Mouse (Mus musculus) heart, embryonic 15.5 days (tissue): Measurements from ENCODE around the gene Tspan12. TPM values are rescaled to one million over a fixed set of nuclear protein-coding genes. Genes with fewer than 3 reads are reported as not detected.

Source experiments
- ATAC-seq: fragments of 200-750 bp; cut with Nextera tagmentation; replicated peaks from 2 replicates; pipeline ENCODE4 v1.8.0; 2017; ENCODE audit warnings: low read depth, moderate TSS enrichment; ENCODE audit not compliant: insufficient number of reproducible peaks, insufficient read depth, low FRiP score
- H3K27ac ChIP-seq: fragments of 300-500 bp; sonication (generic); 2 replicates; pipeline ENCODE4 v1.5.1; 2015; ENCODE audit warnings: mild to moderate bottlenecking, inconsistent platforms
- H3K27me3 ChIP-seq: fragments of 300-500 bp; sonication (generic); 2 replicates; pipeline ENCODE4 v1.6.1; 2015; ENCODE audit warnings: inconsistent platforms
- H3K36me3 ChIP-seq: fragments of 300-500 bp; sonication (generic); 2 replicates; pipeline ENCODE4 v1.6.1; 2015; ENCODE audit warnings: mild to moderate bottlenecking, inconsistent platforms
- H3K4me1 ChIP-seq: fragments of 300-500 bp; sonication (generic); replicated peaks from 2 replicates; pipeline ENCODE4 v1.6.1; 2015; ENCODE audit warnings: inconsistent platforms
- H3K4me2 ChIP-seq: fragments of 300-500 bp; sonication (generic); 2 replicates; pipeline ENCODE4 v1.6.1; 2015; ENCODE audit warnings: inconsistent platforms, mild to moderate bottlenecking, moderate library complexity
- H3K4me3 ChIP-seq: fragments of 300-500 bp; sonication (generic); 2 replicates; pipeline ENCODE4 v1.5.1; 2015; ENCODE audit warnings: mild to moderate bottlenecking, inconsistent platforms
- H3K9ac ChIP-seq: fragments of 300-500 bp; sonication (generic); 2 replicates; pipeline ENCODE4 v1.6.1; 2015; ENCODE audit warnings: mild to moderate bottlenecking, inconsistent platforms
- H3K9me3 ChIP-seq: fragments of 300-500 bp; sonication (generic); replicated peaks from 2 replicates; pipeline ENCODE4 v1.6.1; 2016; ENCODE audit warnings: inconsistent platforms
- WGBS: fragments of 180-500 bp; shearing (Covaris S2); methylation state at CpG from one replicate; pipeline ENCODE4 v1.1.7; 2015; ENCODE audit warnings: mixed read lengths; 5-methylcytosine and 5-hydroxymethylcytosine counted together
- polyA plus RNA-seq: library from polyadenylated mRNA; unstranded; fragments of >200 nt; fragmentation: Nextera tagmentation; extraction: Ambion mirVana; gene quantifications from 2 replicates; pipeline ENCODE4 v1.2.1, GENCODE M21; 2015

The Tspan12 gene
- polyA plus RNA-seq, 1 experiment from 2014 or later: 79.5 TPM

DNA sequence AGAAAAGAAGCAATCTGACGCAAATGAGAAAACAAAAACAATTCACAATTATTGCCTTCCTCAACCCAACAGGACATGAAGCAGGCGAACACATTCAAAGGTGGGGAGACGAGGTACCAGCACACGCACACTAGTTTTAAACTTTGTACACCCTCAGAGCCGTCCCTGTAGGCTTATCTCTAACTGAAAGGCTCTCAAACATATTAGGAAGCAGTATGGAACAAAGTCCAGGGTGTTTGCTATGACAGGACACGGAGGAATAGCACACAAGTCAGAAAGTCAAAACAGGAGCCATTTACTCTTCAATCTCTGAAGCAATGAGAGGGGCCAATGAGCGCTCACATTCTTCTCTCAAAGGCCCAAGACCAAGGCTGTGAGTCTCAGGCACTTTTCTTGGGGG is 24.3 kb downstream of the Tspan12 start:
- H3K9ac ChIP-seq: no peak overlapping the region
- no peak overlapping the region for H3K4me3 ChIP-seq
- no peaks in the 10 kb centered on the region for H3K27me3 ChIP-seq
- no peaks in the 10 kb centered on the region for H3K9me3 ChIP-seq
- no peak for ATAC-seq
- 77% methylated on average over 7 of the region's 7 CpGs for WGBS
- H3K27ac ChIP-seq: no peak overlapping the region
- peaks cover under 1% of the 10 kb centered on the region; the same call in 1 of the 2 replicates for H3K36me3 ChIP-seq
- H3K4me2 ChIP-seq: no peak overlapping the region
- peaks cover 7% of the 10 kb centered on the region for H3K4me1 ChIP-seq

DNA sequence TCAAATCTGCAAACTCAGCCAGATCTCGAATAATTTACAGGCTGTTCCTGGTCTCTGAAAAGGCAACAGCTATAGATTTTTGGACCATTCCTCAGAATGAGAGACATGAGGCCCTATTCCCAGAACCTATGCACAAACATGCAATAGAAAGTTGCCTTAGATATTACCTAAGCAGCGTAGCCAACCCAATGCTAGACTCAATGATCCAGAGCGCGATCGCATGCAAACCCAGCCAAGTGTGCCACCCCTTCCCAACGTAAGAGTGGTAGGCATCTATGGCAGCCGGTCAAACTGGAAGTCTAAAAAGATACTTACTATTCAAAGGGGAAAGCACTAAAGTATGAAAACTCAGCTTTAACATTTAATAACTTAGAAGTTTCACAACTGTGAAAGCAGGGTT is 28.6 kb downstream of the Tspan12 start:
- no peaks in the 10 kb centered on the region; the same call in 1 of the 2 replicates for H3K36me3 ChIP-seq
- no peaks in the 10 kb centered on the region for H3K9me3 ChIP-seq
- 80% methylated on average over 7 of the region's 7 CpGs for whole genome bisulfite sequencing
- peak overlapping the region; percentile 77 for H3K27ac ChIP-seq
- H3K27me3 ChIP-seq: no peaks in the 10 kb centered on the region
- H3K4me2 ChIP-seq: peak overlapping the region; percentile 57
- ATAC-seq: no peak
- peak overlapping the region; percentile 17; the same call in 1 of the 2 replicates for H3K4me3 ChIP-seq
- no peak overlapping the region for H3K9ac ChIP-seq
- H3K4me1 ChIP-seq: peaks cover 11% of the 10 kb centered on the region

GRCm38 (mm10) chr6:21823281-21823680 is 29.0 kb downstream of the Tspan12 start:
- Histone ChIP-seq H3K4me3 (peak overlapping the region; percentile 17), H3K9ac (peak overlapping the region; percentile 27; the same call in 1 of the 2 replicates), H3K36me3 (no peaks in the 10 kb centered on the region; the same call in 1 of the 2 replicates), H3K27me3 (no peaks in the 10 kb centered on the region), H3K4me1 (peaks cover 11% of the 10 kb centered on the region), H3K9me3 (no peaks in the 10 kb centered on the region), H3K27ac (peak overlapping the region; percentile 77), H3K4me2 (peak overlapping the region; percentile 57)
- peak; percentile 84 for ATAC-seq
- 23% methylated on average over 8 of the region's 8 CpGs for WGBS

- H3K27ac ChIP-seq: peak overlapping the region; percentile 77
- H3K4me3 ChIP-seq: peak overlapping the region; percentile 17
- no peaks in the 10 kb centered on the region; the same call in 1 of the 2 replicates for H3K36me3 ChIP-seq
- H3K4me2 ChIP-seq: peak overlapping the region; percentile 57
- H3K27me3 ChIP-seq: no peaks in the 10 kb centered on the region
- peaks cover 11% of the 10 kb centered on the region for H3K4me1 ChIP-seq
- WGBS: 19% methylated on average over 7 of the region's 7 CpGs
- ATAC-seq: 0 out of 2 replicates have a peak, but pooled peaks have one; percentile 47
- H3K9me3 ChIP-seq: no peaks in the 10 kb centered on the region
- H3K9ac ChIP-seq: peak overlapping the region; percentile 27; the same call in 1 of the 2 replicates
These were observed 29.6 kb downstream of the Tspan12 start for GRCm38 (mm10) chr6:21822721-21823134.

- no peak overlapping the region for H3K4me3 ChIP-seq
- H3K9me3 ChIP-seq: no peaks in the 10 kb centered on the region
- no peaks in the 10 kb centered on the region for H3K27me3 ChIP-seq
- ATAC-seq: no peak
- peaks cover 6% of the 10 kb centered on the region; the same call in 1 of the 2 replicates for H3K4me1 ChIP-seq
- WGBS: 31% methylated on average over 5 of the region's 5 CpGs
- H3K27ac ChIP-seq: no peak overlapping the region
- H3K36me3 ChIP-seq: peaks cover 8% of the 10 kb centered on the region; the same call in 1 of the 2 replicates
- no peak overlapping the region for H3K9ac ChIP-seq
- H3K4me2 ChIP-seq: no peak overlapping the region
These were observed 34.1 kb downstream of the Tspan12 start for GRCm38 (mm10) chr6:21818107-21818807.

DNA sequence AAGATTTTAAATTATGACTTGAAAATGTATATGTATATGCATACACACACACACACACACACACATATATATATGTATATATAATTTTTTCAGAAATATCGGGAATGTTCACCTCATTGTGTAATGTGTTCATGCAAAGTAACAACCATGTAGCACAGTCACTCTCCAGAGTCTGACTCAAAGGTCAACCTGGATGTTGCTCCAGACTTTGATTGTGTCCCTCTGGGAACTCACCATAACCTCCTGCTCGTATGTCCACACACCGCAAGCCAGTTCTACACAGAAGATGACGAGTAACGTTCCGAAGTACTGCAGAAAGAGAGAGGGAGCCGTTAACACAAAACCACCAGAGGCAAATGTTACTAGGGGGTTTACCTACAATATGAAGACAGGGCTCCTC is 46.3 kb downstream of the Tspan12 start:
- Histone ChIP-seq H3K9ac (no peak overlapping the region), H3K4me1 (no peaks in the 10 kb centered on the region), H3K4me2 (no peak overlapping the region), H3K36me3 (peaks cover 5% of the 10 kb centered on the region; the same call in 1 of the 2 replicates), H3K27me3 (no peaks in the 10 kb centered on the region), H3K9me3 (no peaks in the 10 kb centered on the region), H3K27ac (no peak overlapping the region), H3K4me3 (no peak overlapping the region)
- ATAC-seq: no peak
- WGBS: 92% methylated on average over 7 of the region's 7 CpGs

GRCm38 (mm10) chr6:21805013-21805570 is 47.2 kb downstream of the Tspan12 start:
- Histone ChIP-seq H3K4me3 (no peak overlapping the region), H3K4me1 (no peaks in the 10 kb centered on the region), H3K27me3 (no peaks in the 10 kb centered on the region), H3K27ac (no peak overlapping the region), H3K9ac (no peak overlapping the region), H3K4me2 (no peak overlapping the region), H3K9me3 (no peaks in the 10 kb centered on the region), H3K36me3 (peaks cover 5% of the 10 kb centered on the region; the same call in 1 of the 2 replicates)
- ATAC-seq: no peak
- WGBS: 72% methylated on average over 7 of the region's 7 CpGs

DNA sequence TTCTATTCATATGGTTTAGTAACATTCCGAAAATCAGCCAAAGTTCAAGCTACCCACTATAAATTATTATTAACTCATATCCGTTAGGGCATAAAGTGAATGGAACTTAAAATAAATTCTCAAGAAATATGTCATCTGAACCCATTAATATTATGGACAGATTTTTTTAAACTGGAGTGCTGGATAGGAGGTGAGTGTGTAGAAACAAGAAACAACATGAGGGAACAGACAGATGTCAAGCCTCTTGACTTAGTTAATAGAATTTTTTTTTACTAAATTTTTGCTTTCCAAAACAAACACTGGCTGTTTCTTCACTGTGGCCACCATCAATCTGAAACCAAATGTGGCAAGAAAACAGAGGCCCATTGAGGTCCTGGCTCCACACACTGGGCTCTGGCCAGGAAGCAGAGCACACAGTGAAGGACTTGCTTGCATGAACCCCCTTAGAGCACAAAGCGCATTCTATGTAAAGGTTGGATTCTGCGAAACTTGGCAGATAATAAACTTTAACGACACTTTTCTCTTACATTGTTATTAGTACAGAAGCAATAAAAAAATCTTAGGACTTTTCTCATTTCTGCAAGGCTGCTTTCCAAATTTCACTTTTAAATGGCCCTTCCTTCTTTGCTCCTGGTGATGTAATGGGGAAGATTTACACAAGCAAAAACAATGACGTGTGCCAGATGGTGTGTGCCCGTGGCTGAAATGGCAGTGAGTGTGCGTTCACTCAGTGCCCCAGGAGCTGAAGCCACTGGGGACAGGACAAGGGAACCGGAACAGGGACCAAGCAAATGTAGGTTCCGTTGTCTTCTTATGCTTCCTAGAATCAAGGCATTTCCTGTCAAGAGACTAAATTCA is 48.6 kb downstream of the Tspan12 start:
- Histone ChIP-seq H3K4me3 (no peak overlapping the region), H3K9me3 (no peaks in the 10 kb centered on the region), H3K27me3 (no peaks in the 10 kb centered on the region), H3K4me2 (no peak overlapping the region), H3K4me1 (no peaks in the 10 kb centered on the region), H3K36me3 (peaks cover 5% of the 10 kb centered on the region; the same call in 1 of the 2 replicates), H3K9ac (no peak overlapping the region), H3K27ac (no peak overlapping the region)
- WGBS: 74% methylated on average over 10 of the region's 10 CpGs
- ATAC-seq: no peak

- Histone ChIP-seq H3K36me3 (peaks cover 6% of the 10 kb centered on the region; the same call in 1 of the 2 replicates), H3K4me3 (no peak overlapping the region), H3K27me3 (no peaks in the 10 kb centered on the region), H3K4me2 (no peak overlapping the region), H3K4me1 (0 out of 2 replicates have a peak, but pooled peaks cover 2% of the 10 kb centered on the region), H3K9me3 (no peaks in the 10 kb centered on the region), H3K27ac (no peak overlapping the region), H3K9ac (no peak overlapping the region)
- ATAC-seq: no peak
- WGBS: 74% methylated on average over 9 of the region's 9 CpGs
These were observed 53.7 kb downstream of the Tspan12 start for GRCm38 (mm10) chr6:21798581-21798980.

DNA sequence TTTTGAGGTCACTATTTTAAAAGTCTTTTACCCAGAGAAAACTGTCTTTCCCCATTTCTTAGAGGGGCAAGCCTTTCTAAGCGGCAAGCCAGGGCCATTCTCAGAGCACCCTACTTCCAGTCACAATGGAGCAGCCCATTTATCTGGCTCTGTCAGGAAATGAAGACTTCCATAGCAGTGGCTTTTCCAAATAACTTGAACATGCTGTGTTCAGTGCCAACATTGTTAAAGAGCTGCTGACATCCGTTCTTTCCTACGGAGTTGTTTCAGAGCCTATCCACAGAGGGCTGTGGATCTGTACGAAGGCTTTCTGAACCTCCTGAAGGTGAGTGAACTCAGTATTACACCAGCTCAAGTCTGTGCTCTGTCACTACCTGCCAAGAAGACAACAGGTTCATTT is 55.2 kb downstream of the Tspan12 start:
- ATAC-seq: 0 out of 2 replicates have a peak, but pooled peaks have one; percentile 43
- Histone ChIP-seq H3K4me1 (0 out of 2 replicates have a peak, but pooled peaks cover 2% of the 10 kb centered on the region), H3K9ac (no peak overlapping the region), H3K27me3 (no peaks in the 10 kb centered on the region), H3K4me2 (no peak overlapping the region), H3K27ac (peak overlapping the region; percentile 34; the same call in 1 of the 2 replicates), H3K4me3 (no peak overlapping the region), H3K36me3 (peaks cover 6% of the 10 kb centered on the region; the same call in 1 of the 2 replicates), H3K9me3 (no peaks in the 10 kb centered on the region)
- WGBS: 58% methylated on average over 4 of the region's 4 CpGs

GRCm38 (mm10) chr6:21796413-21796812 is 55.9 kb downstream of the Tspan12 start:
- Histone ChIP-seq H3K9me3 (no peaks in the 10 kb centered on the region), H3K36me3 (peaks cover 6% of the 10 kb centered on the region; the same call in 1 of the 2 replicates), H3K27me3 (no peaks in the 10 kb centered on the region), H3K4me1 (0 out of 2 replicates have a peak, but pooled peaks cover 2% of the 10 kb centered on the region), H3K9ac (no peak overlapping the region), H3K4me2 (no peak overlapping the region), H3K4me3 (no peak overlapping the region), H3K27ac (no peak overlapping the region)
- 86% methylated on average over 10 of the region's 10 CpGs for WGBS
- ATAC-seq: no peak
